Mouse (Mus musculus): Measurements from ENCODE around the gene Vmn1r2. TPM values are rescaled to one million over a fixed set of nuclear protein-coding genes. Genes with fewer than 3 reads are reported as not detected.
"Not testable (repeated sequence)": the region's sequence is repeated elsewhere in the genome, so short reads cannot be mapped to it uniquely, and the experiment has no call there.

Gene Vmn1r2
- not detected for total RNA-seq (2021)
- long read RNA-seq, experiment 1, result 0 reads
- long read RNA-seq, experiment 2, result 0 reads

DNA sequence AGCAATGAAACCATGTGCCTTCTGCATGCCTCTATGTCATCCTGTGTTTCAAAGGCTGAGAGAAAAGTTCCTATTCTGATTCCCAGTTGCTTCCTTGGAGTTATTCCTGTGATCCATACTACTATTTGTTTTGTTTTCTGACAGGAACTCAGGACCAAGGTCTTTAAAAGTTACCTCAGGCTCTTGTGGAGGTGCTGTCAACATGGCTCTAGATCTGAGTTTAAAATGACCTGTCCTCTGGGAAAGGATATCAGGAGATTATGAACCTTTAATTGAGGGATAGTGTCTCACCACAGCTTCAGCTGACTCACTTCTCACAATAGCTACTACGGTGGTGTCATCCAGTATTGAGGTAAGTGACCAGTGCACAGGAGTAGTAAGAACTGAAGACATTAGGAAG, at the start of gene Vmn1r2:
TSS of gene Vmn1r2 (plus strand) at position 301 of the 400 bp plus-strand sequence.
- DNase-seq, result not testable (repeated sequence)

DNA sequence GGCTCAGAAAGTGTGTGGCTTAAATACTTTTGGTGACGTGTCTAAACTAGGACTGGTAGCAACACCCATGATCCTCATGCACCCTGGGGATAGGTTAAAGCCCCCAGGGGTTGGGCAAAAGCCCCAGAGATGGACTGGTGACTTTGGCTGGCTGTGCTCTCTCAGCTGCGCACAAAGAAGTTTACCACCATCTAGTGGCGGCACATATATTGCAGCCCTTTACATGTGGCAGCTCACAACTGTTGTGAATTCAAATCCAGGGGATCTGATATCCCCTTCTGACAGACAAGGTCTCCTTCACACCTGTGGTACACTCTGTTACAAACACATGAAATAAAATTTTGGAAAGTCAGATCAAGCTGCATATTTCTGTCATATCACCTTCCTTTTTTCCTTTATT, 19.2 kb upstream of the Vmn1r2 start:
- not testable (repeated sequence) for DNase-seq

DNA sequence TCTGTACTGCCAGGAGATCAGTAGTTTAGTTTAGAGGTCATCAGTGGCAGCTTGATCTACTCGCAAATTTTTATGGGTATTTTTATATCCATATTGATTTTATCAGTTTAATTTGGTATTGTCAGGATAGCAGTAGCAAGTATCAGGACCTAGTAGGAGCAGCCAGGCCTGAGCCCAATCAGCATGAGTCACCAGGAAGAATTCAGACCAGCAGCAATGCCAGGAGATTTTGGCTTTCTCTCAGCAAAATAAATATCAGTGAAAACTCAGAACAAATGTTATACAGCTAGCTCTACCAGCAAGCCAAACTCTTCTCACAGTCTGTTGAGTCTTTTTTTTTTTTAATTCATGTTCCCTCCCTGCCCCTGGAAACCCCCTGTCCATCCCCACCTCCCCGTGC, 13.8 kb upstream of the Vmn1r2 start:
- peak in 1 of 2 experiments; percentile 14 for DNase-seq

DNA sequence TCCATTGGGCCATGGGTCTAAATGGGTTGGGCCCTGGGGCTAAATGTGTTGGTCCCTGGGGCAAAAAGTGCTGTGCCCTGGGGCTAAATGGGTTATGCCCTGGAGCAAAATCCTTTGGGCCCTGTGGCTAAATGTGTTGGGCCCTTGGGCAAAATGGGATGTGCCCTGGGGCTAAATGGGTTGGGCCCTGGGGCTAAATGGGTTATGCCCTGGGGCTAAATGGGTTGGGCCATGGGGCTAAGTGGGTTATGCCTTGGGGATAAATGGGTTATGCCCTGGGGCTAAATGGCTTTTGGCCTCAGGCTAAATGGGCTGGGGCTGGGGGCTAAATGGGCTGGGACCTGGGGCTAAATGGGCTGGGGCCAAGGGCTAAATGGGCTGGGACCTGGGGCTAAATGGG, 2.7 kb upstream of the Vmn1r2 start:
- not testable (repeated sequence) for DNase-seq

DNA sequence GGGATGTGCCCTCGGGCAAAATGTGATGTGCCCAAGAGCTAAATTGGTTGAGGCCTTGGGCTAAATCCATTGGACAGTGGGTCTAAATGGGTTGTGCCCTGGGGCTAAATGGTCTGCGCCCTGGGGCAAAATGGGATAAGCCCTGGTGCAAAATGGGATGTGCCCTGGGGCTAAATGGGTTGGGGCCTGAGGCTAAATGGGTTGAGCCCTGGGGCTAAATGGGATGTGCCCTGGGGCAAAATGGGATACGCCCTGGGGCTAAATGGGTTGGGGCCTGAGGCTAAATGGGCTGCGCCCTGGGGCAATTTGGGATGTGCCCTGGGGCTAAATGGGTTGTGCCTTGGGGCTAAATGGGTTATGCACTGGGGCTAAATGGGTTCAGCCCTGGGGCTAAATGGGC, 2.1 kb upstream of the Vmn1r2 start:
- DNase-seq, result peak in 1 of 2 experiments; percentile 5

DNA sequence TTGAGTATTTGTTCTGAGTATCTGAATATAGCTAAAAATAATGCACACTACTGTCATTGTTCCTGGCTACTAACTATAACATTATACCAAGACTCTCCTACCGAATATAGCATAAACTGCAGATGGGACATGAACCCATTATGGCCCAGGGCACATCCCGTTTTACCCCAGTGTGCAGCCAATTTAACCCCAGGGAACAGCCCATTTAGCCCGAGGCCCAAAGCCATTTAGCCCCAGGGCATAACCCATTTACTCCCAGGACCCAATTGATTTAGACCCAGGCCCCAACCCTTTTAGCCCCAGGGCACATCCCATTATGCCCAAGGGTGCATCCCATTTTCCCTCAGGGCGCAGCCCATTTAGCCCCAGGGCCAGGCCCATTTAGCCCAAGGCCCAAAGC, 7.5 kb downstream of the Vmn1r2 start:
- DNase-seq, result not testable (repeated sequence)

DNA sequence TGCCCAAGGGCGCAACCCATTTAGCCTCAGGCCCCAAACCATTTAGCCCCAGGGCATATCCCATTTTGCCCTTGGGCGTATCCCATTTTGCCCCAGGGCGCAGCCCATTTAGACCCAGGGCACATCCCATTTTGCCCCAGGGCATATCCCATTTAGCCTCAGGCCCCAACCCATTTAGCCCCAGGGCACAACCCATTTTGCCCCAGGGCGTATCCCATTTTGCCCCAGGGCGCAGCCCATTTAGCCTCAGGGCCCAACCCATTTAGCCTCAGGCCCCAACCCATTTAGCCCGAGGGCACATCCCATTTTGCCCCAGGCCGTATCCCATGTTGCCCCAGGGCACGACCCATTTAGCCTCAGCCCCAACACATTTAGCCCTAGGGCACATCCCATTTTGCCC, 8.6 kb downstream of the Vmn1r2 start:
- not testable (repeated sequence) for DNase-seq

DNA sequence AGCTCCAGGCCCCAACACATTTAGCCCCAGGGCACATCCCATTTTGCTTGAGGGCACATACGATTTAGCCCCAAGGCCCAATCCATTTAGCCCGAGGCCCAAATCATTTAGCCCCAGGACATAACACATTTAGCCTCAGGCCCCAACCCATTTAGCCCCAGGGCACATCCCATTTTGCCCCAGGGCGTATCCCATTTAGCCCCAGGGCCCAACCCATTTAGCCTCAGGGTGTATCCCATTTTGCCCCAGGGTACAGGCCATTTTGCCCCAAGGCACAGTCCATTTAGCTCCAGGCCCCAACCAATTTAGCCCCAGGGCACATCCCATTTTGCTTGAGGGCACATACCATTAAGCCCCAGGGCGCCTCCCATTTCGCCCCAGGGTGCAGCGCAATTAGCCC, 9.1 kb downstream of the Vmn1r2 start:
- DNase-seq, result not testable (repeated sequence)

DNA sequence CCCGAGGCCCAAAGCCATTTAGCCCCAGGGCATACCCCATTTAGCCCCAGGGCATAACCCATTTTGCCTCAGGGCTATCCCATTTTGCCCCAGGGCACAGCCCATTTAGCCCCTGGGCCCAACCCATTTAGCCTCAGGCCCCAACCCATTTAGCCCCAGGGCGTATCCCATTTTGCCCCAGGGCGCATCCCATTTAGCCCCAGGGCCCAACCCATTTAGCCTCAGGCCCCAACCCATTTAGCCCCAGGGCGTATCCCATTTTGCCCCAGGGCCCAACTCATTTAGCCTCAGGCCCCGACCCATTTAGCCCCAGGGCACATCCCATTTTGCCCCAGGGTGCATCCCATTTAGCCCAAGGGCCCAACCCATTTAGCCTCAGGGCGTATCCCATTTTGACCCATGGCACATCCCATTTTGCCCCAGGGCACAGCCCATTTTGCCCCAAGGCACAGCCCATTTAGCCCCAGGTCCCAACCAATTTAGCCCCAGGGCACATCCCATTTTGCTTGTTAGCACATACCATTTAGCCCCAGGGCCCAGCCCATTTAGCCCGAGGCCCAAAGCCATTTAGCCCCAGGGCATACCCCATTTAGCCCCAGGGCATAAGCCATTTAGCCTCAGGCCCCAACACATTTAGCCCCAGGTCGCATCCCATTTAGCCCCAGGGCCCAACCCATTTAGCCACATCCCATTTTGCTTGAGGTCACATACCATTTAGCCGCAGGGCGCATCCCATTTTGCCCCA, 9.8 kb downstream of the Vmn1r2 start:
- DNase-seq, result not testable (repeated sequence)

DNA sequence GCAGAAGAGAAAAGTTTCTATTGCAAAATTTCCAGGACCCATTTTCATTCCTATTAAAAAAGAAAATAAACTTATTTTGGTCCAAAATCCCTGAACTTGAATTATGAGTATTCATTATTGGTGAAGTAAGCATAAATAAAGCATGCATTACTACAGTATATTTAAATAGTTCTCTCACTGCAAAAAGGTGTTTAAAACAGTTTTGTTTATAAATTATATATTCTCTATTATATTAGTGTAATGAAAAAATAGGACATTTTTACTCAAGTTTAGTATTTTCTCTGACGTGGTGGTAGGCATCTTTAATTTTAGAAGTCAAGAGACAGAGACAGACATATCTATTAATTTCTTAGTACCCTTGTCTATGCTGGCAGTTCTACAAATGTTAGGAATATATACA, 18.1 kb downstream of the Vmn1r2 start, which contains the start of gene Vmn1r3:
TSS of gene Vmn1r3 (minus strand) at position 101 of the 400 bp plus-strand sequence.
- DNase-seq, result not testable (repeated sequence)

DNA sequence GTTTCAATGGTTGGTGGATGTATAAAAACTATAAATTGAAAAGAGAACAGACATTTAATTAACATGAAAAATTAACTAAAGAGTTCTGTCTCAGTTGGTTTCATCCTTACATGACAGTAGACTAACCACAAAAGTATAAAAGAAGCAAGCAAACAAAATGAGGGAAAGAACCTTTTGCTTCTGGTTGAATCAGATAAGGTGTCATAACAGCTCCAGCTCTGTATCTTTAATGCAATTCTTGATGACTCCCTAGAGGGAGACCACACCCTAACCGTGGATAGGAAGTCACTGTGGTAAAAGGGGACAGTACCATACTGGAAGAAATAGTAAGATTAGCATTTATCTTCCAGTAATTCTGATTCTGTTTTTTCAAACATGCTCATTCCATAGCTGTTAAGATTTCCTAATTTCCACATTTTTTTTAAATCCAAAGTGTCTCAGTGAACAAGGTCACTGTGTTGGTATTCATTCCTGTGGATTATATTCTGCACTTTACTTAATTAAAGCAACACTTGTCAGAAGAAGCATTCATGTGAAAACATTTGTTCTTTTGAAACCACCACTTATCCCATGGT, 42.6 kb downstream of the Vmn1r2 start:
- DNase-seq, result not testable (repeated sequence)

DNA sequence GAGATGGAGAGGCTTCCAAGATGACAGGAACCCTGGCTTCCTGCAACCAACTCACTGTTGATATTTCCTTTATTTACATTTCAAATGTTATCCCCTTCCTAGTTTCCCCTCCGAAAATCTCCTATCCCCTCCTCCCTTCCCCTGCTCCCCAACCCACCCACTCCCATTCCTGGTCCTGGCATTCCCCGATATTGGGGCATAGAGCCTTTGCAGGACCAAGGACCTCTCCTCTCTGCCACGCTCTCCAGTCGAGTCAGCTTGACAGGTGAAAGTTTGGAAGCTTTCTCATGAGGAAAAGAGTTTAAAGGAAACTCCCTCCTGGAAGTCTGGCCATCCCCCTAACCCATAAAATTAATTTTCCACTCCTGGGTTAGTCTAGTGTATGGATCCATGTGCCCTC, 46.2 kb downstream of the Vmn1r2 start:
- not testable (repeated sequence) for DNase-seq

DNA sequence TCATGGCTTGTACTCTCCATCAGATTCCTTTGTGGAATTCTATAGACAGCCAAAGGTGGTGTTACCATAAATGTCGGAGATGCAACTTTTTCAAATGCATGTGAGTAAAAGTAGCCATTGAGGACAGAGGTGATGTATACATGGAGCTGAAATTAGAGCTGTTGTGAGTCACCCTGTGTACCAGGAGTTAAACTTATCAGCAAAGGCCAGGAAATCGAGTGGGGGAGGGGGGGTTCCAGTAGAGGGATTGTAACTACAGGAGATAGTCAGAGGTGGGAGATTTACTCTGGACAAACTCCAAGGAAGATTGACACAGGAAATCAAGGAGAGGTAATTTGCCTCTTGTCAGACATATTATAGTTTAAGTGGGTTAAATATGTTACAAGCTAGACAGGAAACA, 49.3 kb downstream of the Vmn1r2 start:
- DNase-seq, result not testable (repeated sequence)

Other genes starting within 250 kb of the Vmn1r2 start
- not detected for gene Vmn1r3, start 18.0 kb downstream of the Vmn1r2 start, total RNA-seq (2021)